Mouse (Mus musculus) T-cell, adult 66 days (primary cell): Measurements from ENCODE around the gene A030005K14Rik. TPM values are rescaled to one million over a fixed set of nuclear protein-coding genes. Genes with fewer than 3 reads are reported as not detected.

ENCODE experiments used
- total RNA-seq, 2 experiments: library from RNA; stranded (reverse); gene quantifications; 3 replicates in 1 of 2; 4 replicates in 1 of 2; pipeline ENCODE4 v1.2.4; 2023

Gene A030005K14Rik
- not detected for total RNA-seq

GRCm38 (mm10) chr1:83059278-83059677 is at the start of gene A030005K14Rik:
A030005K14Rik (minus strand) TSS chr1:83059378.

GRCm38 (mm10) chr1:83060643-83061042 is 1.5 kb upstream of the A030005K14Rik start, which contains the start of gene Krtap28-13:
Krtap28-13 (plus strand) TSS chr1:83060930.

GRCm38 (mm10) chr1:83044882-83045427 is 14.2 kb downstream of the A030005K14Rik start, which contains the start of gene Gm47969:
Gm47969 (plus strand) TSS chr1:83044932.

GRCm38 (mm10) chr1:83042380-83042779 is 16.8 kb downstream of the A030005K14Rik start, which contains the start of gene Krtap28-10:
Krtap28-10 (minus strand) TSS chr1:83042480.

GRCm38 (mm10) chr1:83038109-83038672 is 21.0 kb downstream of the A030005K14Rik start, which contains the start of gene Slc19a3:
Slc19a3 (minus strand) TSS chr1:83038448.

Other genes starting within 250 kb of the A030005K14Rik start
- gene Agfg1, start 219.9 kb downstream of the A030005K14Rik start, total RNA-seq: 100 to 1,000 TPM in 1 of 2 experiments, 10 to 100 TPM in 1; 88.6 to 101 TPM
- 1 to 10 TPM; 6.3 to 7.3 TPM for gene A030005L19Rik, start 146.1 kb downstream of the A030005K14Rik start, total RNA-seq
- gene A030014E15Rik, start 134.5 kb downstream of the A030005K14Rik start, total RNA-seq: 1 to 10 TPM in 1 of 2 experiments, under 1 TPM in 1; 0.99 to 1.3 TPM
- not detected for gene Gm6217, start 128.0 kb downstream of the A030005K14Rik start, total RNA-seq
- gene A030003K21Rik, start 116.0 kb downstream of the A030005K14Rik start, total RNA-seq: not detected
- gene Gm7544, start 103.4 kb downstream of the A030005K14Rik start, total RNA-seq: not detected
- gene Gm47955, start 99.1 kb downstream of the A030005K14Rik start, total RNA-seq: not detected
- gene Gm47959, start 58.8 kb downstream of the A030005K14Rik start, total RNA-seq: not detected
- not detected for gene Slc19a3, start 20.9 kb downstream of the A030005K14Rik start, total RNA-seq
- not detected for gene Krtap28-10, start 16.9 kb downstream of the A030005K14Rik start, total RNA-seq
- not detected for gene Gm47969, start 14.4 kb downstream of the A030005K14Rik start, total RNA-seq
- not detected for gene Krtap28-13, start 1.6 kb upstream of the A030005K14Rik start, total RNA-seq
- gene Ccl20, start 57.4 kb upstream of the A030005K14Rik start, total RNA-seq: not detected
- not detected for gene Daw1, start 100.4 kb upstream of the A030005K14Rik start, total RNA-seq